Comparison of ENCODE assay signal across 30 mouse cellular contexts in the genomic region with DNA sequence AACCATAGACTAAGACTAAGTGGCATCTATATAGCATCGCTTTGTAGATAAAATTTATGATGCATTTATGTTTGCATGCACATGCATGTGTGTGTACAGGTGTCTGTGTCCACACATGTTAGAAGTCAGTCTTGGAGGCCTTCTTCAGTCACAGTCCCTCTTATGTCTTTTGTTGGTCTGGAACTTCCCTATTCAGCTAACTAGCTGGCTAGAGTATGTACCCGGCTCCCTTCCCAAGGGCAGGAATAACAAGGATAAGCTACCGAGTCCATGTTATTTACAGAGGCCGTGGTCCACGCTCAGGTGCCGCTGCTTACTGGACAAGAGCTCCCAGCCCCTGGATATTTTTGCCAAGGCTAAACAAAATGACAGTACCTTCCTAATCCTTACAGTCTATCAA. TPM values are rescaled to one million over a fixed set of nuclear protein-coding genes. Genes with fewer than 3 reads are reported as not detected.
"Had no signal": no experiment of that assay in that cellular context is flagged by ENCODE, and none has a peak within 500 bp of the region (broad histone marks: within the 10 kb centered on the region; RNA-seq: fewer than 3 reads in every experiment).

No protein-coding gene starts in this region.

- H3K27me3 ChIP-seq: limb, embryonic 12.5 days; limb, embryonic 13.5 days; limb, embryonic 15.5 days; liver, embryonic 12.5 days; liver, embryonic 13.5 days; liver, embryonic 15.5 days; lung, embryonic 15.5 days; megakaryocyte, embryonic 14.5 days; midbrain, embryonic 12.5 days; midbrain, embryonic 13.5 days; neural tube, embryonic 12.5 days had no signal

- H3K9ac ChIP-seq: limb, embryonic 12.5 days; limb, embryonic 13.5 days; limb, embryonic 15.5 days; liver, embryonic 13.5 days; liver, embryonic 14.5 days; liver, embryonic 15.5 days; liver, postnatal 0 days; lung, embryonic 14.5 days; lung, embryonic 15.5 days; midbrain, embryonic 12.5 days; midbrain, embryonic 13.5 days; neural tube, embryonic 12.5 days had no signal

- H3K4me1 ChIP-seq: limb, embryonic 12.5 days; limb, embryonic 13.5 days; limb, embryonic 15.5 days; lung, embryonic 15.5 days; midbrain, embryonic 10.5 days; midbrain, embryonic 13.5 days; neural tube, embryonic 12.5 days had no signal

- H3K4me3 ChIP-seq: left cerebral cortex, adult 2 months; limb, embryonic 10.5 days; limb, embryonic 12.5 days; limb, embryonic 13.5 days; limb, embryonic 15.5 days; liver, embryonic 12.5 days; liver, embryonic 13.5 days; liver, embryonic 15.5 days; lung, embryonic 15.5 days; megakaryocyte, embryonic 14.5 days; midbrain, embryonic 10.5 days; midbrain, embryonic 12.5 days; midbrain, embryonic 13.5 days; myocyte; neural tube, embryonic 12.5 days had no signal

- ATAC-seq: liver, embryonic 12.5 days; liver, postnatal 0 days; lung, postnatal 0 days; midbrain, embryonic 13.5 days; midbrain, embryonic 16.5 days had no signal

- H3K4me2 ChIP-seq: limb, embryonic 12.5 days; limb, embryonic 13.5 days; limb, embryonic 15.5 days; liver, embryonic 11.5 days; liver, embryonic 12.5 days; liver, embryonic 13.5 days; liver, embryonic 15.5 days; lung, embryonic 14.5 days; lung, embryonic 15.5 days; midbrain, embryonic 12.5 days; midbrain, embryonic 13.5 days; neural tube, embryonic 12.5 days had no signal

- DNase-seq: liver; liver, embryonic 13.5 days; liver, postnatal 0 days; lung, adult 18-20 months; lung, adult 2 months; lung, embryonic 14.5 days; lung, postnatal 10 days; lung, postnatal 14 days; lung, postnatal 36 days; lung, postnatal 4 days; midbrain, embryonic 14.5 days had no signal

- H3K27ac ChIP-seq: left cerebral cortex, adult 2 months; limb, embryonic 10.5 days; limb, embryonic 12.5 days; limb, embryonic 13.5 days; limb, embryonic 15.5 days; liver, embryonic 13.5 days; liver, embryonic 14.5 days; liver, embryonic 15.5 days; lung, embryonic 15.5 days; macrophage; midbrain, embryonic 10.5 days; midbrain, embryonic 12.5 days; midbrain, embryonic 13.5 days; neural tube, embryonic 12.5 days had no signal

- H3K36me3 ChIP-seq: limb, embryonic 10.5 days; limb, embryonic 12.5 days; limb, embryonic 13.5 days; limb, embryonic 15.5 days; lung, embryonic 15.5 days; midbrain, embryonic 10.5 days; midbrain, embryonic 12.5 days; midbrain, embryonic 13.5 days; neural tube, embryonic 12.5 days had no signal

- H3K9me3 ChIP-seq: limb, embryonic 10.5 days; limb, embryonic 12.5 days; limb, embryonic 13.5 days; limb, embryonic 15.5 days; liver, embryonic 12.5 days; liver, embryonic 13.5 days; liver, embryonic 15.5 days; lung, embryonic 15.5 days; megakaryocyte, embryonic 14.5 days; midbrain, embryonic 10.5 days; midbrain, embryonic 12.5 days; midbrain, embryonic 13.5 days; neural tube, embryonic 12.5 days had no signal

RNA-seq across cellular contexts. Expression of a gene that starts 58.7 kb away (rescaled TPM):
- polyA plus RNA-seq: macrophage had no signal
